Mouse (Mus musculus) hindbrain, embryonic 11.5 days (tissue): ENCODE data around the gene Ciao2a. TPM values are rescaled to one million over a fixed set of nuclear protein-coding genes. Genes with fewer than 3 reads are reported as not detected.

Experiments used
- ATAC-seq: fragments of 200-750 bp; cut with Nextera tagmentation; 2 replicates; pipeline ENCODE4 v1.8.0; 2017; ENCODE audit warnings: mild to moderate bottlenecking, moderate TSS enrichment, moderate library complexity; ENCODE audit not compliant: low FRiP score
- DNase-seq: peaks from one replicate; pipeline ENCODE4 v3.0.0-alpha.2; 2015; ENCODE audit warnings: low spot score
- H3K27ac ChIP-seq: fragments of 300-500 bp; sonication (generic); 2 replicates; pipeline ENCODE4 v1.5.1; 2014; ENCODE audit warnings: mild to moderate bottlenecking, low read depth, low read length
- H3K27me3 ChIP-seq: fragments of 300-500 bp; sonication (generic); 2 replicates; pipeline ENCODE4 v1.6.1; 2014; ENCODE audit warnings: mild to moderate bottlenecking, low read length, moderate library complexity, mixed read lengths; ENCODE audit not compliant: control insufficient read depth, insufficient read depth
- H3K36me3 ChIP-seq: fragments of 300-500 bp; sonication (generic); 2 replicates; pipeline ENCODE4 v1.6.1; 2014; ENCODE audit warnings: mild to moderate bottlenecking, low read length, moderate library complexity, mixed read lengths; ENCODE audit not compliant: control insufficient read depth, insufficient read depth
- H3K4me1 ChIP-seq: fragments of 300-500 bp; sonication (generic); replicated peaks from 2 replicates; pipeline ENCODE4 v1.6.1; 2014; ENCODE audit warnings: low read length, mixed read lengths; ENCODE audit not compliant: control insufficient read depth, insufficient read depth
- H3K4me2 ChIP-seq: fragments of 300-500 bp; sonication (generic); replicated peaks from 2 replicates; pipeline ENCODE4 v1.6.1; 2014; ENCODE audit warnings: mild to moderate bottlenecking, low read depth, low read length
- H3K4me3 ChIP-seq: fragments of 300-500 bp; sonication (generic); 2 replicates; pipeline ENCODE4 v1.5.1; 2014; ENCODE audit warnings: low read depth, low read length
- H3K9ac ChIP-seq: fragments of 300-500 bp; sonication (generic); 2 replicates; pipeline ENCODE4 v1.6.1; 2014; ENCODE audit warnings: low read depth, low read length
- H3K9me3 ChIP-seq: fragments of 300-500 bp; sonication (generic); 2 replicates; pipeline ENCODE4 v1.6.1; 2016; ENCODE audit warnings: low read length; ENCODE audit not compliant: control insufficient read depth
- WGBS: fragments of 180-500 bp; shearing (Covaris S2); extraction: QIAGEN DNeasy Blood & Tissue Kit; methylation state at CpG from one replicate; pipeline ENCODE4 v1.1.7; 2014; 5-methylcytosine and 5-hydroxymethylcytosine counted together
- polyA plus RNA-seq: library from polyadenylated mRNA; unstranded; fragments of >200 nt; fragmentation: Nextera tagmentation; extraction: Ambion mirVana; gene quantifications from 2 replicates; pipeline ENCODE4 v1.2.1, GENCODE M21; 2014

Gene Ciao2a
- polyA plus RNA-seq, 1 experiment from 2014 or later: 146 TPM

DNA sequence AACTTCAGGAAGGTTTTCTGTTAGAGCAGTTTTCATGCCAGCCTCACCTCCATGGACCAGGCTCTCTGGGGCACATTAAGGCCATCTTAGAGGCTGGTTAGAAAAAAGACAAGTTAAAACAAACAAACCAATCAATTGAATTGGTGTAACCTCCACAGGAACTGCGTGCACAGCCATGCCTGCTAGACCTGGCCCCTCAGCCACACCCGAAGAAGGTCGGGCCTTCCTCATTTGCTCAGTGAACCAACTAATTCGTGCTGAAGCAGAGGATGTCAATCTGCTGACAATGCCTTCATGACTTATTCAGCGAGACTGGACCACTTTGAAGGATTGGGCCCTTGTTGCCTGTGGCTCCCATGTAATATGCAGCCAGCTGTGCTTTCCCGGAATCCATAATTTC, 60.0 kb downstream of the Ciao2a start:
- Histone ChIP-seq H3K4me1 (0 out of 2 replicates have a peak, but pooled peaks cover 2% of the 10 kb centered on the region), H3K36me3 (no peaks in the 10 kb centered on the region), H3K9ac (no peak overlapping the region), H3K9me3 (no peaks in the 10 kb centered on the region), H3K27ac (no peak overlapping the region), H3K4me2 (no peak overlapping the region), H3K4me3 (no peak overlapping the region), H3K27me3 (no peaks in the 10 kb centered on the region)
- ATAC-seq (peak; percentile 19; the same call in 1 of the 2 replicates), DNase-seq (peak; percentile 53)
- WGBS: 23% methylated on average over 6 of the region's 6 CpGs

Other genes starting within 250 kb of the Ciao2a start
- 176 and 188 TPM in 2 replicates for gene Pclaf, start 236.4 kb upstream of the Ciao2a start, polyA plus RNA-seq
- 35.8 and 40.7 TPM in 2 replicates for gene Trip4, start 217.8 kb upstream of the Ciao2a start, polyA plus RNA-seq
- gene Csnk1g1, start 217.7 kb upstream of the Ciao2a start, polyA plus RNA-seq: 22.3 and 26.0 TPM in 2 replicates
- gene Ppib, start 66.4 kb upstream of the Ciao2a start, polyA plus RNA-seq: 512 and 515 TPM in 2 replicates
- 2.7 and 2.9 TPM in 2 replicates for gene Snx22, start 56.9 kb upstream of the Ciao2a start, polyA plus RNA-seq
- gene Snx1, start within 50 bp of the Ciao2a start, polyA plus RNA-seq: 127 and 140 TPM in 2 replicates
- 2.7 and 4.4 TPM in 2 replicates for gene Dapk2, start 31.6 kb downstream of the Ciao2a start, polyA plus RNA-seq
- 36.6 and 42.2 TPM in 2 replicates for gene Herc1, start 223.8 kb downstream of the Ciao2a start, polyA plus RNA-seq